Mouse (Mus musculus) heart, embryonic 15.5 days (tissue): ENCODE data around the gene Runx3. TPM values are rescaled to one million over a fixed set of nuclear protein-coding genes. Genes with fewer than 3 reads are reported as not detected.

ENCODE experiments used
- ATAC-seq: fragments of 200-750 bp; cut with Nextera tagmentation; replicated peaks from 2 replicates; pipeline ENCODE4 v1.8.0; 2017; ENCODE audit warnings: low read depth, moderate TSS enrichment; ENCODE audit not compliant: insufficient number of reproducible peaks, insufficient read depth, low FRiP score
- H3K27ac ChIP-seq: fragments of 300-500 bp; sonication (generic); 2 replicates; pipeline ENCODE4 v1.5.1; 2015; ENCODE audit warnings: mild to moderate bottlenecking, inconsistent platforms
- H3K27me3 ChIP-seq: fragments of 300-500 bp; sonication (generic); 2 replicates; pipeline ENCODE4 v1.6.1; 2015; ENCODE audit warnings: inconsistent platforms
- H3K36me3 ChIP-seq: fragments of 300-500 bp; sonication (generic); 2 replicates; pipeline ENCODE4 v1.6.1; 2015; ENCODE audit warnings: mild to moderate bottlenecking, inconsistent platforms
- H3K4me1 ChIP-seq: fragments of 300-500 bp; sonication (generic); replicated peaks from 2 replicates; pipeline ENCODE4 v1.6.1; 2015; ENCODE audit warnings: inconsistent platforms
- H3K4me2 ChIP-seq: fragments of 300-500 bp; sonication (generic); 2 replicates; pipeline ENCODE4 v1.6.1; 2015; ENCODE audit warnings: inconsistent platforms, mild to moderate bottlenecking, moderate library complexity
- H3K4me3 ChIP-seq: fragments of 300-500 bp; sonication (generic); 2 replicates; pipeline ENCODE4 v1.5.1; 2015; ENCODE audit warnings: mild to moderate bottlenecking, inconsistent platforms
- H3K9ac ChIP-seq: fragments of 300-500 bp; sonication (generic); 2 replicates; pipeline ENCODE4 v1.6.1; 2015; ENCODE audit warnings: mild to moderate bottlenecking, inconsistent platforms
- H3K9me3 ChIP-seq: fragments of 300-500 bp; sonication (generic); replicated peaks from 2 replicates; pipeline ENCODE4 v1.6.1; 2016; ENCODE audit warnings: inconsistent platforms
- WGBS: fragments of 180-500 bp; shearing (Covaris S2); methylation state at CpG from one replicate; pipeline ENCODE4 v1.1.7; 2015; ENCODE audit warnings: mixed read lengths; 5-methylcytosine and 5-hydroxymethylcytosine counted together
- polyA plus RNA-seq: library from polyadenylated mRNA; unstranded; fragments of >200 nt; fragmentation: Nextera tagmentation; extraction: Ambion mirVana; gene quantifications from 2 replicates; pipeline ENCODE4 v1.2.1, GENCODE M21; 2015

The Runx3 gene
- polyA plus RNA-seq, 1 experiment from 2014 or later = 0.14 TPM

DNA sequence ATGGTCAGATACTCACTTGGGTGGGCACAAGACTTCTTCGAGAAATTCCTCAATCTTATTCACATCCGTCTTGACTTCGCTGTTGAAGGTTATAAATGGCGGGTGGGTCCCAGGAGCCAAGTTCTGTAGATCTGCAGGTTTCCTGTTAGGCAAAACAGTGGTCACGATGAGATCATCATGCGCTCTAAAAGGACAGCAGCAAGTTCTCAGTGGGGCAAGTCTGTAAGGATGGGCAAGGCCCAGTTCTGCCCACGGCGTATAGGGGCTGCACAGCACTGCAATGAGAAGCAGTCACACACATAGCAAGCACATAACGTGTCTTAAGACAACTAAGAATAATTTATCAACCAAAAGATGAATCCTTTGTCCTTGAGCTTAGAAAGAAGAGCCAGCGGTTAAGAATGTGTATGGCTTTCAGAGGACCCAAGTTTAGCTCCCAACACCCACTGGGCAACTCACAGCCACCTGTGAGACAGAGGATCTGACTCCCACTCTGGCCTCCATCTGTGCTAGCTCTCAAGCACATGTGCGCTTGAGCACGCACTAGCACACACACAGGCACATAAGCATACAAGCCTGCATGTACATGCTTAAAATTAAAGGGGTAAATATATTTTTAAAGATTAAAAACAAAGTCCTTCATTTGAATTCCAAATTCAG is 105.7 kb downstream of the Runx3 start:
- peaks cover 32% of the 10 kb centered on the region for H3K4me1 ChIP-seq
- H3K4me2 ChIP-seq = no peak overlapping the region
- no peak for ATAC-seq
- H3K4me3 ChIP-seq = no peak overlapping the region
- no peaks in the 10 kb centered on the region for H3K27me3 ChIP-seq
- no peaks in the 10 kb centered on the region for H3K9me3 ChIP-seq
- no peak overlapping the region for H3K9ac ChIP-seq
- 82% methylated on average over 12 of the region's 12 CpGs for WGBS
- H3K27ac ChIP-seq = 0 out of 2 replicates have a peak overlapping the region, but pooled peaks have one; percentile 15
- H3K36me3 ChIP-seq = peaks cover 37% of the 10 kb centered on the region

Other genes with a start within 250 kb of the Runx3 start
- gene Tmem50a, start 205.6 kb upstream of the Runx3 start, polyA plus RNA-seq = 142 TPM in 2 replicates
- gene Rsrp1, start 197.1 kb upstream of the Runx3 start, polyA plus RNA-seq = 366 and 379 TPM in 2 replicates
- 52.6 and 57.6 TPM in 2 replicates for gene Syf2, start 189.8 kb upstream of the Runx3 start, polyA plus RNA-seq
- 252 and 254 TPM in 2 replicates for gene Clic4, start 152.2 kb downstream of the Runx3 start, polyA plus RNA-seq
- 134 and 152 TPM in 2 replicates for gene Srrm1, start 232.7 kb downstream of the Runx3 start, polyA plus RNA-seq